Mouse (Mus musculus) myocyte (in vitro differentiated cells): ENCODE measurements around the gene Cldnd2. TPM values are rescaled to one million over a fixed set of nuclear protein-coding genes. Genes with fewer than 3 reads are reported as not detected.

ENCODE experiments used
- H3K27me3 ChIP-seq: one replicate; pipeline ENCODE4 v1.6.1; 2011; ENCODE audit not compliant: control insufficient read depth, insufficient read depth, insufficient read length
- H3K36me3 ChIP-seq: one replicate; pipeline ENCODE4 v1.6.1; 2011; ENCODE audit not compliant: control insufficient read depth, insufficient read depth
- H3K4me2 ChIP-seq: one replicate; pipeline ENCODE4 v1.6.1; 2011; ENCODE audit warnings: low read depth, control low read depth
- H3K4me3 ChIP-seq: one replicate; pipeline ENCODE4 v1.5.1; 2011; ENCODE audit warnings: mild to moderate bottlenecking, control low read depth, moderate library complexity
- H3K79me2 ChIP-seq: one replicate; pipeline ENCODE4 v1.6.1; 2011; ENCODE audit not compliant: control insufficient read depth, insufficient read depth
- H3ac ChIP-seq: one replicate; pipeline ENCODE4 v1.6.1; 2011; ENCODE audit not compliant: control insufficient read depth, insufficient read length
- CEBPB ChIP-seq: IDR thresholded peaks from 2 replicates; pipeline ENCODE4 v1.6.1; 2011; ENCODE audit warnings: mild to moderate bottlenecking, moderate library complexity; ENCODE audit not compliant: poor library complexity, insufficient read depth, severe bottlenecking
- E2F4 ChIP-seq: IDR thresholded peaks from one replicate; pipeline ENCODE4 v1.6.1; 2011; ENCODE audit warnings: mild to moderate bottlenecking, control low read depth, moderate library complexity; ENCODE audit not compliant: insufficient read depth
- MAX ChIP-seq: IDR thresholded peaks from one replicate; pipeline ENCODE4 v1.6.1; 2011; ENCODE audit warnings: low read depth, mild to moderate bottlenecking, control low read depth
- MYOD1 ChIP-seq, 3 experiments: IDR thresholded peaks; one replicate each; pipeline ENCODE4 v1.6.1; 2011; ENCODE audit warnings: control low read depth in 2 of 3, low read depth in 2 of 3, mild to moderate bottlenecking in 2 of 3, moderate library complexity in 1 of 3; ENCODE audit not compliant: insufficient read length in 2 of 3, control insufficient read depth in 1 of 3
- MYOG ChIP-seq, 3 experiments: IDR thresholded peaks; one replicate each; pipeline ENCODE4 v1.6.1; 2011; ENCODE audit warnings: control low read depth in 2 of 3, low read depth in 2 of 3, mild to moderate bottlenecking in 2 of 3; ENCODE audit not compliant: insufficient read length in 2 of 3, control insufficient read depth in 1 of 3, insufficient read depth in 1 of 3
- POLR2A ChIP-seq: IDR thresholded peaks from one replicate; pipeline ENCODE4 v1.6.1; 2011; ENCODE audit warnings: low read depth, mild to moderate bottlenecking, control low read depth, moderate library complexity; ENCODE audit not compliant: insufficient read length
- POLR2AphosphoS2 ChIP-seq: IDR thresholded peaks from one replicate; pipeline ENCODE4 v1.6.1; 2011; ENCODE audit warnings: low read depth, control low read depth; ENCODE audit not compliant: insufficient read length
- REST ChIP-seq: IDR thresholded peaks from one replicate; pipeline ENCODE4 v1.6.1; 2011; ENCODE audit warnings: mild to moderate bottlenecking, control low read depth, moderate library complexity; ENCODE audit not compliant: insufficient read depth, insufficient read length
- SRF ChIP-seq: IDR thresholded peaks from one replicate; pipeline ENCODE4 v1.6.1; 2011; ENCODE audit warnings: low read depth; ENCODE audit not compliant: control insufficient read depth, insufficient read length
- TCF12 ChIP-seq: IDR thresholded peaks from one replicate; pipeline ENCODE4 v1.6.1; 2011; ENCODE audit warnings: mild to moderate bottlenecking, control low read depth; ENCODE audit not compliant: poor library complexity, insufficient read depth, severe bottlenecking
- TCF3 ChIP-seq: IDR thresholded peaks from one replicate; pipeline ENCODE4 v1.6.1; 2011; ENCODE audit warnings: low read depth, control low read depth; ENCODE audit not compliant: insufficient read length
- USF1 ChIP-seq: IDR thresholded peaks from one replicate; pipeline ENCODE4 v1.6.1; 2011; ENCODE audit warnings: low read depth, mild to moderate bottlenecking, control low read depth, moderate library complexity
- polyA plus RNA-seq: library from polyadenylated mRNA; unstranded; fragments of >200 nt; fragmentation: generic; extraction: Trizol; gene quantifications from one replicate; pipeline ENCODE4 v1.2.1, GENCODE M21; 2012; ENCODE audit warnings: missing spikeins

The Cldnd2 gene
- polyA plus RNA-seq, 1 experiment: not detected

DNA sequence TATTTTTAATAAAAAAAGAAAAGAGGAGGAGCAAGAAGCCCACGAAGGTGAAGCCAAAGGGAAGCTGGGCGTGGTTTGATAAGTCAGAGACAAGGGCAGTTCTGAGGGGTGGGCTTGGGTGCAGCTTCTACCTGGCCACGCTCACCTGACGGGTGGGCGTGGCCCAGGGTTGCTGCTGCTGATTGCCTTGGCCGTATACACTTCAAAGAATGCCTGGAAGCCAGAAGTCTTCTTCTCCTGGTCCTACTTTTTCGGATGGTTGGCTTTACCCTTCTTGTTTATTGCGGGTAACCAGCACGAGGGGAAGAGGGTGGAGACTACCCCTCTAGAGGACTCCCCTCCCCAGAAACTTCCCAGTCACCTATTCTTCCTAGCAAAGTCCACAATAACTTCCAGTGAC is 2.1 kb downstream of the Cldnd2 start:
- Histone ChIP-seq H3K27me3 (no peaks in the 10 kb centered on the region), H3K36me3 (no peaks in the 10 kb centered on the region), H3K4me3 (peak overlapping the region; percentile 69), H3ac (peak overlapping the region; percentile 44), H3K4me2 (peak overlapping the region; percentile 99), H3K79me2 (peaks cover 11% of the 10 kb centered on the region)
- TF ChIP-seq TCF3 (no peak), E2F4 (no peak), CEBPB (no peak), SRF (no peak), POLR2AphosphoS2 (no peak), TCF12 (no peak)

DNA sequence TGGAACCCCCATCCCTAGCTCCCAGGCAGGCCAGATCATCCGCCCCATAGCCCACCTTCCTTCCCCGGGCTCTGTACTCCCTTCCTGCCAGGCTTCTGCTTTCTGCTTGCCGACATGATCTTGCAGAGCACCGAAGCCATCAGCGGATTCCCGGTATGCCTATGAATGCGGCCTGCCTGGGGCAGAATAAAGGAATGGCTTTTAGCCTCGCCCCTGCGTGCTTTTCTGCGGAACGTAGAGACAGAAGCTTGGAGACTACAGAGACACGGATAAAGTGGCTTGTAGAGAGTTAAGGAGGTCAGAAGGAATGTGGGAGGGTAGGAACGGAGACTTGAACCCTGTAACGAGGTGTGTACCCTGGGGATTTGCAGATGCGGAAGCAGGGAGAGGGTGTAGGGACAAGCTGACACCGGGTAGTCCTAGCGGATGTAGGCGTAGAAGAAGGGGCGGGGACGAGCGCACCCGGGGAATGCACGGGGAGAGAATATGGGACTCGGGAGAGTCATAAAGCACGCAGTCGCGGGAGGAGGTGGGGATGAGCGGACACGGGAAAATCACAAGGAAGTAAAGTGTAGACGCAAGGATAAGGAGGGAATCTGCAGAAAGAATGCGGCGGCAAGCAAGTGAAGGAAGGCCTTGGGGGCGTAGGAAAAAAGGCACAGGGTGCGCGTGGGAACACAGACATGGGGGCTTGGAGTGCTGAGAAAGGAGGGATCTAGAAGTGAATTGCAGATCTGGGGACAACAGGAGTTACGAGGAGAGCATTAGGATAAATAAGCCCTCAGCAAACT is 2.7 kb downstream of the Cldnd2 start:
- peak overlapping the region; percentile 99 for H3K4me2 ChIP-seq
- peak overlapping the region; percentile 69 for H3K4me3 ChIP-seq
- H3K27me3 ChIP-seq: no peaks in the 10 kb centered on the region
- H3ac ChIP-seq: peak overlapping the region; percentile 44
- peaks cover 11% of the 10 kb centered on the region for H3K79me2 ChIP-seq
- TF ChIP-seq POLR2AphosphoS2: peak; percentile 59
- no peak for TF ChIP-seq CEBPB
- no peak for TF ChIP-seq E2F4
- peak; percentile 64 for TF ChIP-seq POLR2A
- TF ChIP-seq SRF: no peak
- H3K36me3 ChIP-seq: no peaks in the 10 kb centered on the region

DNA sequence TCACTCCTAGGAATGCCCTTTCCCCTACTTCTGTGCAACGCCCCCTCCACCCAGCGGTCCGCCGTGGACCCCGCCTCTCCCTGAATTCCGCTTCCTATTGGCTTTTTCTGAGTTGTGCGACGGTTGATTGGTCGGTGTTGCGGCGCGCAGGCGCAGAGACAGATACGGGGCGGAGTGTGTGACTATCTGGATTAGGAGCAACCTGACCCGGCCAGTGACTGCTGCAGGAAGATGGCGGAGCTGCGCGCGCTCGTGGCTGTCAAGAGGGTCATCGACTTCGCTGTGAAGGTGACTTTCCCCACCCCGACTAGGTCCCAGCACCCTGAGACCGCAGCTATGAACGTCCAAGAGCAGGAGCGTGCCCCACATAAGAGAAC is 3.3 kb downstream of the Cldnd2 start, which contains the start of the genes Etfb and Gm45233:
Gene Etfb (plus strand): TSS at position 167 of the 377 bp plus-strand sequence.
Gene Gm45233 (plus strand): TSS at position 212 of the 377 bp plus-strand sequence.
- Histone ChIP-seq H3K79me2 (peaks cover 11% of the 10 kb centered on the region), H3K36me3 (no peaks in the 10 kb centered on the region), H3K27me3 (no peaks in the 10 kb centered on the region), H3K4me3 (peak within 1 kb of the TSS; percentile 69), H3K4me2 (peak within 1 kb of the TSS; percentile 99), H3ac (peak within 1 kb of the TSS; percentile 44)
- TF ChIP-seq SRF (no peak), E2F4 (no peak), REST (peak; percentile 42), MAX (peak; percentile 21), TCF3 (no peak), CEBPB (no peak), MYOD1 (IDR thresholded peaks at IDR 0.05; ENCODE audit: control insufficient read depth in 1 of 3, insufficient read length in 2 of 3, low read depth in 2 of 3) (peak in 1 of 3 experiments; percentile 47), POLR2A (peak; percentile 99), MYOG (IDR thresholded peaks at IDR 0.05; ENCODE audit: control insufficient read depth in 1 of 3, insufficient read depth in 1 of 3, insufficient read length in 2 of 3, low read depth in 2 of 3) (peak in 1 of 3 experiments; percentile 45), POLR2AphosphoS2 (peak; percentile 98), USF1 (no peak), TCF12 (no peak)

- no peak overlapping the region for H3K4me3 ChIP-seq
- peaks cover 3% of the 10 kb centered on the region for H3K36me3 ChIP-seq
- H3ac ChIP-seq: no peak overlapping the region
- H3K4me2 ChIP-seq: no peak overlapping the region
- no peaks in the 10 kb centered on the region for H3K27me3 ChIP-seq
- TF ChIP-seq MAX (no peak), POLR2A (no peak), TCF12 (no peak), TCF3 (no peak), POLR2AphosphoS2 (no peak), MYOG (IDR thresholded peaks at IDR 0.05; ENCODE audit: control insufficient read depth in 1 of 3, insufficient read depth in 1 of 3, insufficient read length in 2 of 3, low read depth in 2 of 3) (no peak), MYOD1 (IDR thresholded peaks at IDR 0.05; ENCODE audit: control insufficient read depth in 1 of 3, insufficient read length in 2 of 3, low read depth in 2 of 3) (no peak), SRF (no peak), E2F4 (no peak), REST (no peak), USF1 (no peak), CEBPB (no peak)
- peaks cover 11% of the 10 kb centered on the region for H3K79me2 ChIP-seq
Observed at GRCm38 (mm10) chr7:43447801-43448200, 7.2 kb downstream of the Cldnd2 start.

GRCm38 (mm10) chr7:43448246-43448645 is 7.7 kb downstream of the Cldnd2 start:
- no peak overlapping the region for H3ac ChIP-seq

More at GRCm38 (mm10) chr7:43448246-43448645, 7.7 kb downstream of the Cldnd2 start:
- H3K27me3 ChIP-seq: no peaks in the 10 kb centered on the region
- TF ChIP-seq CEBPB (no peak), TCF12 (no peak), REST (no peak), USF1 (no peak), POLR2AphosphoS2 (no peak), E2F4 (no peak), MAX (no peak), MYOG (IDR thresholded peaks at IDR 0.05; ENCODE audit: control insufficient read depth in 1 of 3, insufficient read depth in 1 of 3, insufficient read length in 2 of 3, low read depth in 2 of 3) (no peak), SRF (no peak), POLR2A (no peak)
- H3K4me2 ChIP-seq: no peak overlapping the region
- H3K4me3 ChIP-seq: no peak overlapping the region
- H3K79me2 ChIP-seq: peaks cover 11% of the 10 kb centered on the region
- peaks cover 3% of the 10 kb centered on the region for H3K36me3 ChIP-seq
